Mouse (Mus musculus): ENCODE results near the gene Ube2z. TPM values are rescaled to one million over a fixed set of nuclear protein-coding genes. Genes with fewer than 3 reads are reported as not detected.

Ube2z gene
- polyA plus RNA-seq, 1 experiment from 2014 or later: 31.1 TPM

DNA sequence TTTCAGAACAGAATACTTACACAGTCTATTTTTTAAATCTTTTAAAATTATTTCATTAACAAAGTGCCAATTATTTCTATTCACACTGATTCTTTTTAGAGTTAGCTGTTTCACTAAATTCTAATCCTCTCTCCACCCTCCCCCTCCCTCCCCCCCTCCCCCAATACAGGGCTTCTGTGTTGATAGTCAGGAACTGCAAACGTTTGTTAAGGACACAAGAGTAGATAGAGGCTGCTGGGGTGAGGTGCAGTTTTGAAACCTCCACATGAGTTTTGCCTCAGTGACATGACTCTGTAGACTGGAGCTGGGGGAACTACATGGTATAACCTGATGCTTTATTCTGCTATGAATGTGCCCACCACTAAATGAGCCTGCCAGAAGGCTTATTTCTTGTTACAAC is 56.4 kb downstream of the Ube2z start:
- Histone ChIP-seq H3K36me3 (ENCODE audit: control insufficient read depth, insufficient read depth, low read length) (no peaks in the 10 kb centered on the region), H3K4me3 (ENCODE audit: low read depth, low read length) (no peak overlapping the region), H3K9me3 (ENCODE audit: control insufficient read depth, low read length) (no peaks in the 10 kb centered on the region), H3K4me1 (ENCODE audit: control insufficient read depth, insufficient read depth, low read length) (no peaks in the 10 kb centered on the region), H3K27ac (replicated peaks; ENCODE audit: low read depth, low read length) (no peak overlapping the region), H3K9ac (ENCODE audit: low read length) (no peak overlapping the region), H3K4me2 (ENCODE audit: low read depth, severe bottlenecking) (no peak overlapping the region), H3K27me3 (ENCODE audit: control insufficient read depth, insufficient read depth, low read length) (no peaks in the 10 kb centered on the region)
- ATAC-seq (ENCODE audit: insufficient number of reproducible peaks, low FRiP score, low TSS enrichment, low read depth) (no peak), DNase-seq (ENCODE audit: low spot score) (no peak)
- WGBS: 0% methylated on average over 1 of the region's 1 CpGs

- no peaks in the 10 kb centered on the region for H3K36me3 ChIP-seq (ENCODE audit: control insufficient read depth, insufficient read depth, low read length)
- no peak for ATAC-seq (ENCODE audit: insufficient number of reproducible peaks, low FRiP score, low TSS enrichment, low read depth)
- H3K4me3 ChIP-seq (ENCODE audit: low read depth, low read length): peak overlapping the region; percentile 90
- H3K27ac ChIP-seq (replicated peaks; ENCODE audit: low read depth, low read length): peak overlapping the region; percentile 97
- H3K9ac ChIP-seq (ENCODE audit: low read length): peak overlapping the region; percentile 97
- 0% methylated on average over 33 of the region's 33 CpGs for WGBS
- peak overlapping the region; percentile 76 for H3K4me2 ChIP-seq (ENCODE audit: low read depth, severe bottlenecking)
- no peaks in the 10 kb centered on the region for H3K9me3 ChIP-seq (ENCODE audit: control insufficient read depth, low read length)
- no peaks in the 10 kb centered on the region for H3K27me3 ChIP-seq (ENCODE audit: control insufficient read depth, insufficient read depth, low read length)
- peak; percentile 33 for DNase-seq (ENCODE audit: low spot score)
- H3K4me1 ChIP-seq (ENCODE audit: control insufficient read depth, insufficient read depth, low read length): peaks cover 1% of the 10 kb centered on the region; the same call in 1 of the 2 replicates
Measured at GRCm38 (mm10) chr11:96007516-96008235, 57.5 kb downstream of the Ube2z start.

GRCm38 (mm10) chr11:96006852-96007515 is 58.2 kb downstream of the Ube2z start:
- Histone ChIP-seq H3K9ac (ENCODE audit: low read length) (peak overlapping the region; percentile 97), H3K4me3 (ENCODE audit: low read depth, low read length) (peak overlapping the region; percentile 90), H3K27me3 (ENCODE audit: control insufficient read depth, insufficient read depth, low read length) (no peaks in the 10 kb centered on the region), H3K4me2 (ENCODE audit: low read depth, severe bottlenecking) (peak overlapping the region; percentile 76), H3K36me3 (ENCODE audit: control insufficient read depth, insufficient read depth, low read length) (no peaks in the 10 kb centered on the region), H3K4me1 (ENCODE audit: control insufficient read depth, insufficient read depth, low read length) (peaks cover 8% of the 10 kb centered on the region), H3K9me3 (ENCODE audit: control insufficient read depth, low read length) (no peaks in the 10 kb centered on the region), H3K27ac (replicated peaks; ENCODE audit: low read depth, low read length) (peak overlapping the region; percentile 97)
- under 1% methylated on average over 62 of the region's 67 CpGs for WGBS
- DNase-seq (ENCODE audit: low spot score) (peak; percentile 92), ATAC-seq (ENCODE audit: insufficient number of reproducible peaks, low FRiP score, low TSS enrichment, low read depth) (peak; percentile 72)

DNA sequence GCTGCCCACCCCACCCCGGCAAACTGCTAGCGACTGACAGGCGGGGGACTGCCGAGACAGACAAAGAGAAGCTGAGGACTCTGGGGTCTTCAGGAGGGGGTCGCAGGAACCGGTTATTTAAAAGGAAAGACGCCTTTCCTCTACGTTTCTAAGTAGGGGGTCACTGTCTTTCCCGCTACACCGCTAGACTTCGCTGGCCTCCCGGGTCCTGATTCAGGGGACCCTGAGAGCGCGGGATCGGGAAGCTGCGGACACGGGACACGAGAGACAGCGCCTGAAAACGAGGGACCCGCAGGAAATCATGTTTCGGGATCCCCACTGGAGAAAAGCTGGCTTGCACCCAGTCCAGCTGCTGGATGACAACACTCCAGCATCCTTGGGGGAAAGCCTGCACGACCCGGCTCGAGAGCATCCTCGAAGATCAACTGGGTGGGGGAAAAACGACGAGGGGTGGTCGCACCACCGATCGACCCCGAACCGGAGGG is 58.8 kb downstream of the Ube2z start:
- Histone ChIP-seq H3K4me3 (ENCODE audit: low read depth, low read length) (peak overlapping the region; percentile 90), H3K4me2 (ENCODE audit: low read depth, severe bottlenecking) (peak overlapping the region; percentile 76), H3K27ac (replicated peaks; ENCODE audit: low read depth, low read length) (peak overlapping the region; percentile 97), H3K4me1 (ENCODE audit: control insufficient read depth, insufficient read depth, low read length) (peaks cover 14% of the 10 kb centered on the region), H3K27me3 (ENCODE audit: control insufficient read depth, insufficient read depth, low read length) (no peaks in the 10 kb centered on the region), H3K9me3 (ENCODE audit: control insufficient read depth, low read length) (no peaks in the 10 kb centered on the region), H3K36me3 (ENCODE audit: control insufficient read depth, insufficient read depth, low read length) (no peaks in the 10 kb centered on the region), H3K9ac (ENCODE audit: low read length) (peak overlapping the region; percentile 97)
- DNase-seq (ENCODE audit: low spot score) (no peak), ATAC-seq (ENCODE audit: insufficient number of reproducible peaks, low FRiP score, low TSS enrichment, low read depth) (peak; percentile 38; the same call in 1 of the 2 replicates)
- under 1% methylated on average over 33 of the region's 33 CpGs for WGBS

DNA sequence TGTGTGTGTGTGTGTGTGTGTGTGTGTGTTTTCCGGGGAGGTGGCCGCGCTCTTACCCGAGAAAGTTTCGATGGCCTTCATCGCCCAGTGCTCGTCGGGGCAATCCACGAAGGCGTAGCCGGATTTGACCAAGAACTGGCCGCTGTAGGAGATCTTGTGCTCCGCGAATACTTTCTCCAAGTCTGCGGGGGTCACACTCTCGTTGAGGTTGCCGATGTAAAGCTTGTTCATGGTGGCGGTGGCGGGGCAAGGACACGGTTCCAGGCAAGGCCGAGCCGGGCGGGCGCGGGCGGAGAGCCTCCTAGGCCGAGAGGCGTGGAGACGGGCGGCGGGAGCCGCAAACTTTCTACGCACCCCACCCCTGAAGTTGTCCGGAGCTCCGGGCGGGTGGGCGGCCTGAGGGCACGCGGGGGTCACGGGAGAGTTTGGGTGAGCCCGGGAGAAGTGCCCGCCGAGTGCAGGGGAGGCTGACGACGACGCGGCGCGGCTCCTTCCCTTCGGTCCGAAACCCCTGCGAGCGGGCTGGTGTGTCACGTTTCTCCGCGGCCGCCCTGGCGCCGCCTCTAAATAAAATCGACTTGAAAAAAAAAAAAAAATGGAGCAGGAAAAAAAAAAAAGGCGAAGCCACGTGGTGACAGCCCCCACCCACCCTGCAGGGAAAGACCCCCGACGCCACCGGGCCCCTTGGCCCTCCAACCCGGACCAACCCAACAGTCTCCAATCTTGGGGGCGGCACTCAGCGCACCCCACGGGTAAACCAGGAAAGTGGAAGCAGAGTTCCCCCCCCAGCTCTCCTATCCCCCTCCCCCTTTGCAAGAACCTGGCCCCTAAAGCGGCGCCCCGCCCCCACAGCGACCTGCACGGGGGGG is 59.6 kb downstream of the Ube2z start, which contains the start of gene Igf2bp1:
Gene Igf2bp1, minus strand, starts transcription at position 538 of the 869 bp plus-strand sequence.
- Histone ChIP-seq H3K4me2 (ENCODE audit: low read depth, severe bottlenecking) (peak within 1 kb of the TSS; percentile 76), H3K9ac (ENCODE audit: low read length) (peak within 1 kb of the TSS; percentile 97), H3K36me3 (ENCODE audit: control insufficient read depth, insufficient read depth, low read length) (no peaks in the 10 kb centered on the region), H3K9me3 (ENCODE audit: control insufficient read depth, low read length) (no peaks in the 10 kb centered on the region), H3K4me1 (ENCODE audit: control insufficient read depth, insufficient read depth, low read length) (peaks cover 14% of the 10 kb centered on the region), H3K27me3 (ENCODE audit: control insufficient read depth, insufficient read depth, low read length) (no peaks in the 10 kb centered on the region), H3K27ac (replicated peaks; ENCODE audit: low read depth, low read length) (peak within 1 kb of the TSS; percentile 97), H3K4me3 (ENCODE audit: low read depth, low read length) (peak within 1 kb of the TSS; percentile 90)
- under 1% methylated on average over 66 of the region's 74 CpGs for WGBS
- peak; percentile 90 for DNase-seq (ENCODE audit: low spot score)
- ATAC-seq (ENCODE audit: insufficient number of reproducible peaks, low FRiP score, low TSS enrichment, low read depth): peak; percentile 83

DNA sequence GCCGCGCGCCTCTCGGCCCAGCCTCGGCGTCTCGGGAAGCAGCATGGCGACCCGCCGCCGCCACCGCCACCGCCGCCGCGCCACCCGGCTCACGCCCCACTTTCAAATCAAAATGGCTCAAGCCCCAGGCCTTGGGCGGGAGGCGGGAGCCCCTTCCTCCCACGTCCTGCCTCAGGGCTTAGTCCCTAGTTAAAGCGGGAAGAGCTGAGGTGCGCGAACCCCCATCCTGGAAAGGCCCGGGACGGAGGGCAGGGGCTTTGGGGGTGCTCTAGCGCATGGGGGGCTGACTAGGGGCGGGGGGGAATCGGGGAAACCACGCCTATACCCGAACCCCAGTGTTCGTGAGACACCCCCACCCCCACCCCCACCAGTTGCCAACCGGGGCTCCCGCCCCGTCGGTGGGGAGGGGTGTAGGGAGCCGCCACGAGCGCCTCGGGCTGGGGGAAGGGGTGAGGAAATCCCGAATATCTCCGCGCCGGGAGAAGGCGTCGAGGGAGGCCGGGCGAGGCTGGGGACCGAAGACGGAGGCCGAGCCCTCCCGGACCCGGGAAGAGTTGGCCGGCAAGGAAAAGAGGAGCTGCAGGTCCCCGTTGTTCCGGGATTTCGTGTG is 60.3 kb downstream of the Ube2z start:
- WGBS: under 1% methylated on average over 53 of the region's 57 CpGs
- peak overlapping the region; percentile 97 for H3K9ac ChIP-seq (ENCODE audit: low read length)
- peak overlapping the region; percentile 90 for H3K4me3 ChIP-seq (ENCODE audit: low read depth, low read length)
- DNase-seq (ENCODE audit: low spot score) (peak; percentile 58), ATAC-seq (ENCODE audit: insufficient number of reproducible peaks, low FRiP score, low TSS enrichment, low read depth) (no peak)
- H3K36me3 ChIP-seq (ENCODE audit: control insufficient read depth, insufficient read depth, low read length): no peaks in the 10 kb centered on the region
- no peaks in the 10 kb centered on the region for H3K9me3 ChIP-seq (ENCODE audit: control insufficient read depth, low read length)
- peak overlapping the region; percentile 97 for H3K27ac ChIP-seq (replicated peaks; ENCODE audit: low read depth, low read length)
- H3K4me1 ChIP-seq (ENCODE audit: control insufficient read depth, insufficient read depth, low read length): peaks cover 14% of the 10 kb centered on the region
- H3K4me2 ChIP-seq (ENCODE audit: low read depth, severe bottlenecking): peak overlapping the region; percentile 76
- H3K27me3 ChIP-seq (ENCODE audit: control insufficient read depth, insufficient read depth, low read length): no peaks in the 10 kb centered on the region

DNA sequence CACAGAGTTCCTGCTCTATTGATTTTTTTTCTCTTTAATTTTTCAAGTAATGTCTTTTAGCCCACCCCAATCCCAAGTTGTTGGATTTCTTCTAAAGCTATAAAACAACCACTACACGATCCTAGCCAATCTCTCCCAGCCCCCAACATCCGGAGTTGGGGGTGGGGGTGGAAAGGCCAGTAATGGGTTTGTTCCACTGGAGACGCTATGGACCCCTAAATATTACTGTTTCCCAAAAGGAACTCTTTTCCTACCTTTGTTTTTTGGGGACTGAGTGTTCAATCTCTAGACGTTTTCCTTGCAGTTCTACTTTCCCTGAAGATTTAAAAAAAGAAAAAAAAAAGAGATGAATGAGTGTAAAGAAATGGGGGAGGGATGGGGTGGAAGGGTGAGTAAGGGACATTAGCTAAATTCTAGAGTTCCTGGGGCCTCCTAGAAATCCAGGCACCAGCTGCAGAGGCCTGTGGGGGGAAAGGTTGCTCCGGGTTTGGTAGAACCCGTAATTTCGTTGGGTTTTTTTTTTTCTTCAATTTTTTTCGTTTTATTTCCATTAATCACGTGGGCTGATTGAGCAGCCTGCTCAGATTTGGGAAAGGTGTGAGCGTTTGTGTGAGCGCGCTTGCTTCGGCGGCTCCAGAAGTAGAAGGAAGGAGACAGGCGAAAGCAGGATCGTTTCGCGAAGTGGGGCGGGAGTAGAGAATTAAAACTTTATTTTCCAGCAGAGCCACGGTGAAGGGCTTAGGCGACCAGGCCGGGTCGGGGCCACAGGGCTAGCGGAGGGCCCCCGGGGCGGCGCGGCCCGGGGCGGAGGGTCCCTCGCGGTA is 61.0 kb downstream of the Ube2z start:
- under 1% methylated on average over 32 of the region's 32 CpGs for WGBS
- Histone ChIP-seq H3K27me3 (ENCODE audit: control insufficient read depth, insufficient read depth, low read length) (no peaks in the 10 kb centered on the region), H3K36me3 (ENCODE audit: control insufficient read depth, insufficient read depth, low read length) (no peaks in the 10 kb centered on the region), H3K9ac (ENCODE audit: low read length) (peak overlapping the region; percentile 97), H3K4me1 (ENCODE audit: control insufficient read depth, insufficient read depth, low read length) (peaks cover 14% of the 10 kb centered on the region), H3K4me2 (ENCODE audit: low read depth, severe bottlenecking) (peak overlapping the region; percentile 76), H3K4me3 (ENCODE audit: low read depth, low read length) (peak overlapping the region; percentile 90), H3K9me3 (ENCODE audit: control insufficient read depth, low read length) (no peaks in the 10 kb centered on the region), H3K27ac (replicated peaks; ENCODE audit: low read depth, low read length) (peak overlapping the region; percentile 97)
- ATAC-seq (ENCODE audit: insufficient number of reproducible peaks, low FRiP score, low TSS enrichment, low read depth): no peak
- peak; percentile 68 for DNase-seq (ENCODE audit: low spot score)
